Mouse (Mus musculus): ENCODE data around the gene Samd1. TPM values are rescaled to one million over a fixed set of nuclear protein-coding genes. Genes with fewer than 3 reads are reported as not detected.

The Samd1 gene
- polyA plus RNA-seq, 1 experiment from 2014 or later, result 3.6 TPM

DNA sequence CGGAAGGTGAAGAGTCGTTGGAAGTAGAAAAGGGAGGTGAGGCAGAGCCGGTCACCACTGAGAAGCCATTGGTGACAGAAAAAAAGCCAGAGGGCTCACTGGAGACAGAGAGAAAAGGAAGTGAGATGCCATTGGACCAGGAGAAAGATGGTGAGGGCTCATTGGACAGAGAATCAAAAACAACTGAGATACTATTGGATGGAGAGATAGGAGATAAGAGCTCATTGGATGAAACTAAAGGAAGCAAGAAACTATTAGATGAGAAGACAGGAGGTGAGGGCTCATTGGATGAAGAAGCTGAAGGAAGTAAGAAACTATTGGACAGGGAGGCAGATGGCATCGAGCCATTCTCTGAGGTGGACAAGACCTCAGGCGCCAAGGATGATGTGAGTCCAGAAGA lies 31.8 kb downstream of the Samd1 start:
- Histone ChIP-seq H3K27ac (ENCODE audit: low read length) (no peak overlapping the region), H3K36me3 (ENCODE audit: control insufficient read depth, insufficient read depth) (no peaks in the 10 kb centered on the region), H3K4me2 (ENCODE audit: low read depth, low read length) (no peak overlapping the region), H3K4me1 (ENCODE audit: control insufficient read depth, low read depth, low read length) (peaks cover 6% of the 10 kb centered on the region), H3K9ac (ENCODE audit: low read depth, low read length) (no peak overlapping the region), H3K4me3 (ENCODE audit: low read depth, low read length) (no peak overlapping the region), H3K9me3 (replicated peaks; ENCODE audit: control insufficient read depth, low read length) (no peaks in the 10 kb centered on the region), H3K27me3 (ENCODE audit: control insufficient read depth, insufficient read depth, low read depth, low read length) (peaks cover 28% of the 10 kb centered on the region)
- 65% methylated on average over 5 of the region's 5 CpGs for WGBS (ENCODE audit: insufficient replicate concordance)
- no peak for ATAC-seq (ENCODE audit: low read depth)

GRCm38 (mm10) chr8:84032777-84033176 lies 35.3 kb downstream of the Samd1 start:
- no peak overlapping the region for H3K9ac ChIP-seq (ENCODE audit: low read depth, low read length)
- no peaks in the 10 kb centered on the region for H3K4me1 ChIP-seq (ENCODE audit: control insufficient read depth, low read depth, low read length)
- whole genome bisulfite sequencing (ENCODE audit: insufficient replicate concordance), result 53% methylated on average over 4 of the region's 4 CpGs
- H3K9me3 ChIP-seq (replicated peaks; ENCODE audit: control insufficient read depth, low read length), result no peaks in the 10 kb centered on the region
- H3K27me3 ChIP-seq (ENCODE audit: control insufficient read depth, insufficient read depth, low read depth, low read length), result no peaks in the 10 kb centered on the region
- H3K27ac ChIP-seq (ENCODE audit: low read length), result no peak overlapping the region
- H3K4me2 ChIP-seq (ENCODE audit: low read depth, low read length), result no peak overlapping the region
- no peak overlapping the region for H3K4me3 ChIP-seq (ENCODE audit: low read depth, low read length)
- no peak for ATAC-seq (ENCODE audit: low read depth)
- no peaks in the 10 kb centered on the region for H3K36me3 ChIP-seq (ENCODE audit: control insufficient read depth, insufficient read depth)

DNA sequence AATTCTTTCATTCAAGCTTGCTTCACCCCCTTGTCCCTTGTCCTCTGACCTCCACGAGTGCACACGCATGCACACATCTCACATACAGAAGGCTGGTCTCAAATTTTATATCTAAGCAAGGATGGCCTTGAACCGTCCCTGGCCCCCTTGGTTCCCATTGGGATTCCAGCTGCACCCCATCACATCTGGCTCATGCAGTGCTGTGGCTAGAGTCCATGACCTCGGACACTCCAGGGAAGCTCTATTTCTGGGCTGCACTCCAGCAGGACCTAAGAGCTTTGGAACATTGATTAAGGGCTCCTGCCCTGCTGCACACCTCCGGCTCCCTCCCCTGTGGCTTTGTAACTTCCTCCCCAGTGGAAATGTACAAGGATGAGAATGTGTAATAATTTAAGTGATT lies 40.5 kb downstream of the Samd1 start:
- WGBS (ENCODE audit: insufficient replicate concordance), result 67% methylated on average over 5 of the region's 5 CpGs
- H3K36me3 ChIP-seq (ENCODE audit: control insufficient read depth, insufficient read depth), result no peaks in the 10 kb centered on the region
- ATAC-seq (ENCODE audit: low read depth), result no peak
- no peak overlapping the region for H3K4me3 ChIP-seq (ENCODE audit: low read depth, low read length)
- no peak overlapping the region for H3K27ac ChIP-seq (ENCODE audit: low read length)
- no peak overlapping the region for H3K4me2 ChIP-seq (ENCODE audit: low read depth, low read length)
- no peak overlapping the region for H3K9ac ChIP-seq (ENCODE audit: low read depth, low read length)
- H3K4me1 ChIP-seq (ENCODE audit: control insufficient read depth, low read depth, low read length), result no peaks in the 10 kb centered on the region
- no peaks in the 10 kb centered on the region for H3K9me3 ChIP-seq (replicated peaks; ENCODE audit: control insufficient read depth, low read length)
- peaks cover 24% of the 10 kb centered on the region for H3K27me3 ChIP-seq (ENCODE audit: control insufficient read depth, insufficient read depth, low read depth, low read length)

GRCm38 (mm10) chr8:84039050-84039449 lies 41.6 kb downstream of the Samd1 start:
- H3K9ac ChIP-seq (ENCODE audit: low read depth, low read length), result no peak overlapping the region
- H3K4me1 ChIP-seq (ENCODE audit: control insufficient read depth, low read depth, low read length), result no peaks in the 10 kb centered on the region
- H3K9me3 ChIP-seq (replicated peaks; ENCODE audit: control insufficient read depth, low read length), result no peaks in the 10 kb centered on the region
- WGBS (ENCODE audit: insufficient replicate concordance), result 1% methylated on average over 5 of the region's 5 CpGs
- H3K4me3 ChIP-seq (ENCODE audit: low read depth, low read length), result no peak overlapping the region
- no peak for ATAC-seq (ENCODE audit: low read depth)
- H3K27me3 ChIP-seq (ENCODE audit: control insufficient read depth, insufficient read depth, low read depth, low read length), result peaks cover 34% of the 10 kb centered on the region
- no peak overlapping the region for H3K27ac ChIP-seq (ENCODE audit: low read length)
- H3K4me2 ChIP-seq (ENCODE audit: low read depth, low read length), result no peak overlapping the region
- H3K36me3 ChIP-seq (ENCODE audit: control insufficient read depth, insufficient read depth), result no peaks in the 10 kb centered on the region

DNA sequence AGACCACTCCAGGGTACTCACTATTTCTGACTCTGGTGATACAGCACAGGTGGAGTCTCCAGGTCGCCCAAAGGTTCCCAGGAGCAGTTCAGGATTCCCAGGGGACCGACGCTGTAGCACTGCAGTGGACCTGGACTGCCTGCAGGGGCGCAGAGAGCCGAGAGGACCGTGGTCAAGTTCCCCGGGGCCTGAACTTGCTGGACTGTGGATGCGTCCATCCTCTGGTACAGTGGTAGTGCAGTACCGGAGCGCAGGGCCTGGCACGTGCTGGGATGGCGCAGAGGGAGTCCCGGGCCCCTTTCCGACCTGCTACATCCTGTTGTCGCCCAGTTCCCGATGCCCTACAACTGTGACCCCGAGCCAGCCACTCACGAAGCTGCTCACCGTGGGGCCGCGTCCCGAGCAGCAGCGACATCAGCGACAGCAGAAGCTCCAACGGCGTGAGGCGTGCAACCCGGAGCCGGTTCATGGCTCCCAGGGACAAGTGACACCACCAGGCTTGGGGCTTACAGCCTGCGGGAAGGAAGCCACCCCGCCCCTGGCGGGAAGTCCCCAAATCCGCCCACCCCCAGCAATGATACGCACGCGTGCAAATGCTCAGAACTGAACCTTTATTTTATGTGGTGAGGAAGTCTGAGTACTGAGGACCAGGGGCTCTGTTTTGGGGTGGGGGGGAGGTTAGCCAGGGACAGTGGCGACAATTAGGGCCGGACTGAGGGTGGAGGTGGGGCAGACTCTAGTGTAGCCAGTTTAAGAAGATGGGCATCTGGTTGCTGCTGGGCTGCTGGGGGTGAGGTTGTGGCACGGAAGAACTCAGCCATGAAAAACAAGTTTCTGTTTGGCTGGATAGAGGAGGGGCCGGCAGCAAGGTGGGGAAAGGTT lies 44.8 kb downstream of the Samd1 start, which contains the start of gene Il27ra:
Gene Il27ra (minus strand): TSS at position 524 of the 882 bp plus-strand sequence.
- H3K4me2 ChIP-seq (ENCODE audit: low read depth, low read length), result peak within 1 kb of the TSS; percentile 47
- 1% methylated on average over 40 of the region's 40 CpGs for WGBS (ENCODE audit: insufficient replicate concordance)
- H3K36me3 ChIP-seq (ENCODE audit: control insufficient read depth, insufficient read depth), result no peaks in the 10 kb centered on the region
- H3K27ac ChIP-seq (ENCODE audit: low read length), result no peak within 1 kb of the TSS
- ATAC-seq (ENCODE audit: low read depth), result peak; percentile 61
- H3K9me3 ChIP-seq (replicated peaks; ENCODE audit: control insufficient read depth, low read length), result no peaks in the 10 kb centered on the region
- no peaks in the 10 kb centered on the region for H3K4me1 ChIP-seq (ENCODE audit: control insufficient read depth, low read depth, low read length)
- no peak within 1 kb of the TSS for H3K9ac ChIP-seq (ENCODE audit: low read depth, low read length)
- H3K27me3 ChIP-seq (ENCODE audit: control insufficient read depth, insufficient read depth, low read depth, low read length), result peaks cover 49% of the 10 kb centered on the region
- peak within 1 kb of the TSS; percentile 33 for H3K4me3 ChIP-seq (ENCODE audit: low read depth, low read length)

DNA sequence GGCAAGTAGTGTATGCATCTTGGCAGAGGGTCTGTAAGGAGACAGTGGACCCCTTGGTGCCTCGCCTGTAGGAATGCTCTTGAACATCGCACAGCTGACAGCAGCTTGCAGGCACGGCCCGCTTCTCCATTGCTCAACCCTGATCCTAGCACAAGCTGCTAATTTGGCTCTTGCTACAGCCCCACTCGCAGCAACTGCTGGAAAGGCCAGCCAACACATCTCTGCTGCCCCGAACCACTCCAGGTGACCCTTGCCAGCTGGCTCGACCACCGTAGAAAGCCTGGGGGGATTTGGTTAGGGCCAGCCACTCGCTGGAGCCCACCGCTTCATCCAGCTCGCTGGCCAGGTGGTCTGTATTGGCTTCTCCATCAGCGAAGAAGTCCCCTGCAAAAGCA lies 45.5 kb downstream of the Samd1 start:
- peaks cover 47% of the 10 kb centered on the region for H3K27me3 ChIP-seq (ENCODE audit: control insufficient read depth, insufficient read depth, low read depth, low read length)
- 25% methylated on average over 12 of the region's 12 CpGs for WGBS (ENCODE audit: insufficient replicate concordance)
- ATAC-seq (ENCODE audit: low read depth), result no peak
- no peak overlapping the region for H3K27ac ChIP-seq (ENCODE audit: low read length)
- H3K9ac ChIP-seq (ENCODE audit: low read depth, low read length), result no peak overlapping the region
- H3K4me2 ChIP-seq (ENCODE audit: low read depth, low read length), result peak overlapping the region; percentile 47; the same call in 1 of the 2 replicates
- H3K4me1 ChIP-seq (ENCODE audit: control insufficient read depth, low read depth, low read length), result no peaks in the 10 kb centered on the region
- H3K36me3 ChIP-seq (ENCODE audit: control insufficient read depth, insufficient read depth), result no peaks in the 10 kb centered on the region
- peak overlapping the region; percentile 33; the same call in 1 of the 2 replicates for H3K4me3 ChIP-seq (ENCODE audit: low read depth, low read length)
- H3K9me3 ChIP-seq (replicated peaks; ENCODE audit: control insufficient read depth, low read length), result no peaks in the 10 kb centered on the region

- peaks cover 47% of the 10 kb centered on the region for H3K27me3 ChIP-seq (ENCODE audit: control insufficient read depth, insufficient read depth, low read depth, low read length)
- no peak overlapping the region for H3K27ac ChIP-seq (ENCODE audit: low read length)
- H3K36me3 ChIP-seq (ENCODE audit: control insufficient read depth, insufficient read depth), result no peaks in the 10 kb centered on the region
- ATAC-seq (ENCODE audit: low read depth), result no peak
- no peak overlapping the region for H3K4me3 ChIP-seq (ENCODE audit: low read depth, low read length)
- no peak overlapping the region for H3K4me2 ChIP-seq (ENCODE audit: low read depth, low read length)
- H3K9ac ChIP-seq (ENCODE audit: low read depth, low read length), result no peak overlapping the region
- 16% methylated on average over 7 of the region's 7 CpGs for WGBS (ENCODE audit: insufficient replicate concordance)
- H3K9me3 ChIP-seq (replicated peaks; ENCODE audit: control insufficient read depth, low read length), result no peaks in the 10 kb centered on the region
- H3K4me1 ChIP-seq (ENCODE audit: control insufficient read depth, low read depth, low read length), result no peaks in the 10 kb centered on the region
Measured at GRCm38 (mm10) chr8:84044103-84044502, 46.6 kb downstream of the Samd1 start.

- no peak for ATAC-seq (ENCODE audit: low read depth)
- no peaks in the 10 kb centered on the region for H3K4me1 ChIP-seq (ENCODE audit: control insufficient read depth, low read depth, low read length)
Measured at GRCm38 (mm10) chr8:84044900-84045299, 47.4 kb downstream of the Samd1 start, which contains the start of gene Rln3. TSS of gene Rln3 (minus strand) at chr8:84045000.

GRCm38 (mm10) chr8:84046505-84046904 lies 49.0 kb downstream of the Samd1 start:
- Histone ChIP-seq H3K4me1 (ENCODE audit: control insufficient read depth, low read depth, low read length) (no peaks in the 10 kb centered on the region), H3K36me3 (ENCODE audit: control insufficient read depth, insufficient read depth) (no peaks in the 10 kb centered on the region), H3K27ac (ENCODE audit: low read length) (no peak overlapping the region), H3K27me3 (ENCODE audit: control insufficient read depth, insufficient read depth, low read depth, low read length) (peaks cover 39% of the 10 kb centered on the region), H3K4me3 (ENCODE audit: low read depth, low read length) (no peak overlapping the region), H3K9ac (ENCODE audit: low read depth, low read length) (no peak overlapping the region), H3K9me3 (replicated peaks; ENCODE audit: control insufficient read depth, low read length) (no peaks in the 10 kb centered on the region), H3K4me2 (ENCODE audit: low read depth, low read length) (no peak overlapping the region)
- no peak for ATAC-seq (ENCODE audit: low read depth)
- WGBS (ENCODE audit: insufficient replicate concordance), result 78% methylated on average over 3 of the region's 3 CpGs

More at GRCm38 (mm10) chr8:84044900-84045299, 47.4 kb downstream of the Samd1 start, which contains the start of gene Rln3:
- WGBS (ENCODE audit: insufficient replicate concordance), result 12% methylated on average over 9 of the region's 9 CpGs
- Histone ChIP-seq H3K4me2 (ENCODE audit: low read depth, low read length) (no peak within 1 kb of the TSS), H3K4me3 (ENCODE audit: low read depth, low read length) (no peak within 1 kb of the TSS), H3K9ac (ENCODE audit: low read depth, low read length) (no peak within 1 kb of the TSS), H3K36me3 (ENCODE audit: control insufficient read depth, insufficient read depth) (no peaks in the 10 kb centered on the region), H3K27ac (ENCODE audit: low read length) (no peak within 1 kb of the TSS), H3K9me3 (replicated peaks; ENCODE audit: control insufficient read depth, low read length) (no peaks in the 10 kb centered on the region), H3K27me3 (ENCODE audit: control insufficient read depth, insufficient read depth, low read depth, low read length) (peaks cover 47% of the 10 kb centered on the region)

All from liver, embryonic 16.5 days (tissue).